Mouse (Mus musculus): ENCODE measurements around the gene Cbx2. TPM values are rescaled to one million over a fixed set of nuclear protein-coding genes. Genes with fewer than 3 reads are reported as not detected.

The Cbx2 gene
- polyA plus RNA-seq, 1 experiment = 20.6 TPM

DNA sequence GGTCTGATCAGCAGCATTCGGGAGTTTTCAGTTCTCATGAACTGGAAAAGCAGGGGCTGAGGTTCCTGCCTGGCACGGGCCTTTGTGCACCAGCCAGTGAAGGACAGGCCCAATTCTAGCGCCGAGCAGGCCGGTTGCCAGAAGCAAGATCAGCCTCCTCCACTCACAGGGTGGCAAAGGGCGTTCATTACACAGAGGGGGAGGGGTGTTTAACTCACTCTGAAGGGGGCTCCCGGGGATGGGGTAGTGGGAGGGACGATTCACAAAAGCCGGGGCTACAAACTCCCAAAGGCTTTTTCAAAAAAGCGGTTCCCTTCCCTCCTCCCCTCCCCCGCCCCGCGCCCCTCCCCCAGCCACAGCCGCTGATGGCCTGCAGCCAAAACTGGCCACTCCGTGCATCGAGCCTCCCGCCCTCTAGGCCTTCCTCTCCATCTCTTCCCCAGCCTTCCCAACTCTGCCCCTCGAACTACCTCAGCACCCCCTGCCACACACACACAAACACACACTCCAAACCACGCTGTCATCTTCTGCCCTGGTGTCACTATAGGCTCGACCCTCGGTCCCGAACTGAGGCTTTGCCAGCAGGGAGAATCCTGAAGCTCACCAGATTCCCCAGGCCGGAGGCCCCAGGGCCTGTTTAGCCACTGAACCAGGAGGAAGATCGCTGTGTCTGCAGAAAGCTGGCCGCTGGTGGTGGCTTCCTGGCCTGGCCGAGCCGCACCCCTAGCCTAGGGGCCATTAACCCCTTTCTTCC, 56.1 kb downstream of the Cbx2 start:
- no peak for DNase-seq
- WGBS = 83% methylated on average over 27 of the region's 27 CpGs
- TF ChIP-seq CTCF (IDR thresholded peaks at IDR 0.05; ENCODE audit: borderline replicate concordance, control insufficient read depth, extremely low read depth, insufficient read depth, low read length, poor library complexity) = no peak
- Histone ChIP-seq H3K36me3 (ENCODE audit: control insufficient read depth, insufficient read depth, low read length) (peaks cover 24% of the 10 kb centered on the region), H3K27ac (ENCODE audit: control insufficient read depth, insufficient read depth, low read length) (no peak overlapping the region), H3K4me3 (ENCODE audit: control insufficient read depth, insufficient read depth, low read length) (no peak overlapping the region), H3K27me3 (ENCODE audit: control insufficient read depth, insufficient read depth, low read length) (no peaks in the 10 kb centered on the region), H3K4me1 (replicated peaks; ENCODE audit: control insufficient read depth, insufficient read depth, low read length) (peaks cover 47% of the 10 kb centered on the region)

- Histone ChIP-seq H3K27ac (ENCODE audit: control insufficient read depth, insufficient read depth, low read length) (no peak overlapping the region), H3K4me1 (replicated peaks; ENCODE audit: control insufficient read depth, insufficient read depth, low read length) (peaks cover 52% of the 10 kb centered on the region), H3K27me3 (ENCODE audit: control insufficient read depth, insufficient read depth, low read length) (no peaks in the 10 kb centered on the region), H3K4me3 (ENCODE audit: control insufficient read depth, insufficient read depth, low read length) (no peak overlapping the region), H3K36me3 (ENCODE audit: control insufficient read depth, insufficient read depth, low read length) (peaks cover 24% of the 10 kb centered on the region)
- WGBS = 84% methylated on average over 7 of the region's 7 CpGs
- TF ChIP-seq CTCF (IDR thresholded peaks at IDR 0.05; ENCODE audit: borderline replicate concordance, control insufficient read depth, extremely low read depth, insufficient read depth, low read length, poor library complexity) = no peak
- no peak for TF ChIP-seq POLR2A (IDR thresholded peaks at IDR 0.05; ENCODE audit: control insufficient read depth, extremely low read depth, insufficient read depth, low read length, poor library complexity)
- DNase-seq = no peak
Observed at GRCm38 (mm10) chr11:119079445-119079837, 56.7 kb downstream of the Cbx2 start.

DNA sequence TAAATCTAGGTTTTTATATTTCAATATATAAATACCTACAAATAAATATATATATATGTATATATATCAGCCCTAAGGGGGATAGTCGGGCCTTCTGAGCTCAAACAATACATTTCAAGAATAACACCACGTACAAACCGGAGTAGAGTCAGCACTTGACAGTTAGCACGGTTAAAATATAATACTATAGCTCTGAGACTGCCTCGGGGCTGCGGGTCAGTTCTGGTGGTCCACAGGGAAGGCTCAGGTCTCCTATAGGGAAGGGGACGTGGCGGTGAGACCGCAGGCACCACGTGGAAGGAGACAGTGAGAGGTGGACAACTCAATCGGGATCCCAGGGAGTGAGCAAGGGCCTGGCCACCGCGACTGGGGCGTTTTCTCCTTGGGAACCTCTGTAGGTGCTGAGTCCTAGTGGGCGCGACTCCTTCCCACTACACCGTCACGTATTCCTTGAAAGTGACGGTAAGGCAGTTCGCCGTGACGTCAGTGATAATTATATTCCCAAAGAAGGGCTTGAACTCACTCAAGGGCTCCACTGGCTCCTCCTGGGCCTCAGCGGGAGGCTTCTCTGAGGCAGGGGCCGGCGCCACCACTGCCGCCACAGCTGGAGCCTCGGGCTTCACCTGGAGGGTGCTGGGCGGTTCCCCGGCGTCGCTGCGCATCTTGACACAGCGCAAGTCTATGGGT, 57.8 kb downstream of the Cbx2 start:
- peaks cover 50% of the 10 kb centered on the region for H3K4me1 ChIP-seq (replicated peaks; ENCODE audit: control insufficient read depth, insufficient read depth, low read length)
- peaks cover 24% of the 10 kb centered on the region for H3K36me3 ChIP-seq (ENCODE audit: control insufficient read depth, insufficient read depth, low read length)
- WGBS = 93% methylated on average over 33 of the region's 33 CpGs
- no peak overlapping the region for H3K27ac ChIP-seq (ENCODE audit: control insufficient read depth, insufficient read depth, low read length)
- no peaks in the 10 kb centered on the region for H3K27me3 ChIP-seq (ENCODE audit: control insufficient read depth, insufficient read depth, low read length)
- no peak overlapping the region for H3K4me3 ChIP-seq (ENCODE audit: control insufficient read depth, insufficient read depth, low read length)
- no peak for TF ChIP-seq CTCF (IDR thresholded peaks at IDR 0.05; ENCODE audit: borderline replicate concordance, control insufficient read depth, extremely low read depth, insufficient read depth, low read length, poor library complexity)
- no peak for TF ChIP-seq POLR2A (IDR thresholded peaks at IDR 0.05; ENCODE audit: control insufficient read depth, extremely low read depth, insufficient read depth, low read length, poor library complexity)
- no peak for DNase-seq

Other genes with a start within 250 kb of the Cbx2 start
- gene Rbfox3, start 111.4 kb upstream of the Cbx2 start, polyA plus RNA-seq (2012; rRNA removed) = 0.32 and 0.50 TPM in 2 replicates
- 0.11 and 0.17 TPM in 2 replicates for gene Enpp7, start 34.8 kb upstream of the Cbx2 start, polyA plus RNA-seq (2012; rRNA removed)
- 8.1 and 8.2 TPM in 2 replicates for gene Cbx8, start 18.0 kb downstream of the Cbx2 start, polyA plus RNA-seq (2012; rRNA removed)
- 54.7 and 56.8 TPM in 2 replicates for gene Cbx4, start 63.3 kb downstream of the Cbx2 start, polyA plus RNA-seq (2012; rRNA removed)
- 10.8 and 12.0 TPM in 2 replicates for gene Tbc1d16, start 205.5 kb downstream of the Cbx2 start, polyA plus RNA-seq (2012; rRNA removed)
- 1.8 and 2.5 TPM in 2 replicates for gene Ccdc40, start 205.6 kb downstream of the Cbx2 start, polyA plus RNA-seq (2012; rRNA removed)
- gene Gaa, start 244.9 kb downstream of the Cbx2 start, polyA plus RNA-seq (2012; rRNA removed) = 80.0 and 94.8 TPM in 2 replicates